Mouse (Mus musculus) bone marrow macrophage, adult 2 months (primary cell): ENCODE data around the gene Pomgnt2.

Source experiments
- CTCF ChIP-seq: IDR thresholded peaks from 2 replicates; pipeline ENCODE4 v1.5.1; 2012; ENCODE audit warnings: low read depth, mild to moderate bottlenecking, low read length, moderate library complexity
- POLR2A ChIP-seq: IDR thresholded peaks from 2 replicates; pipeline ENCODE4 v1.6.1; 2012; ENCODE audit warnings: mild to moderate bottlenecking, low read depth, low read length, borderline replicate concordance

GRCm38 (mm10) chr9:122024419-122024818, 27.5 kb upstream of the Pomgnt2 start:
- TF ChIP-seq CTCF (no peak), POLR2A (no peak)
